Mouse (Mus musculus): ENCODE results near the gene Mapk7. TPM values are rescaled to one million over a fixed set of nuclear protein-coding genes. Genes with fewer than 3 reads are reported as not detected.

The Mapk7 gene
- polyA plus RNA-seq, 1 experiment from 2014 or later: 63.0 TPM

Other genes starting within 250 kb of the Mapk7 start
- gene Aldh3a2, start 226.9 kb downstream of the Mapk7 start, polyA plus RNA-seq (2015; fragmentation: Nextera tagmentation; extraction: Ambion mirVana): 26.5 and 30.5 TPM in 2 replicates
- 0.09 TPM in 1 of 2 replicates, not detected in the other for gene Slc47a2, start 151.5 kb downstream of the Mapk7 start, polyA plus RNA-seq (2015; fragmentation: Nextera tagmentation; extraction: Ambion mirVana)
- 0.21 and 0.46 TPM in 2 replicates for gene Slc47a1, start 116.1 kb downstream of the Mapk7 start, polyA plus RNA-seq (2015; fragmentation: Nextera tagmentation; extraction: Ambion mirVana)
- 39.5 and 43.0 TPM in 2 replicates for gene Rnf112, start 40.3 kb downstream of the Mapk7 start, polyA plus RNA-seq (2015; fragmentation: Nextera tagmentation; extraction: Ambion mirVana)
- gene Mfap4, start 9.0 kb downstream of the Mapk7 start, polyA plus RNA-seq (2015; fragmentation: Nextera tagmentation; extraction: Ambion mirVana): 16.2 and 18.0 TPM in 2 replicates
- 31.5 and 32.8 TPM in 2 replicates for gene B9d1, start 10.7 kb upstream of the Mapk7 start, polyA plus RNA-seq (2015; fragmentation: Nextera tagmentation; extraction: Ambion mirVana)
- 78.0 and 82.3 TPM in 2 replicates for gene Epn2, start 85.3 kb upstream of the Mapk7 start, polyA plus RNA-seq (2015; fragmentation: Nextera tagmentation; extraction: Ambion mirVana)
- 10.7 and 11.6 TPM in 2 replicates for gene Grap, start 158.9 kb upstream of the Mapk7 start, polyA plus RNA-seq (2015; fragmentation: Nextera tagmentation; extraction: Ambion mirVana)
- gene Fam83g, start 189.7 kb upstream of the Mapk7 start, polyA plus RNA-seq (2015; fragmentation: Nextera tagmentation; extraction: Ambion mirVana): 0.11 and 0.26 TPM in 2 replicates
- gene Slc5a10, start 226.4 kb upstream of the Mapk7 start, polyA plus RNA-seq (2015; fragmentation: Nextera tagmentation; extraction: Ambion mirVana): not detected in 2 replicates